Mouse (Mus musculus) adrenal gland, adult (tissue): ENCODE results near the gene Cfap299.
"Not testable (repeated sequence)": the region's sequence is repeated elsewhere in the genome, so short reads cannot be mapped to it uniquely, and the experiment has no call there.

Experiments
- DNase-seq, 2 experiments: peaks; one replicate each; pipeline ENCODE4 v3.0.0; 2022 to 2023; ENCODE audit warnings: low spot score in 1 of 2; ENCODE audit not compliant: inconsistent age in 2 of 2

Gene Cfap299

DNA sequence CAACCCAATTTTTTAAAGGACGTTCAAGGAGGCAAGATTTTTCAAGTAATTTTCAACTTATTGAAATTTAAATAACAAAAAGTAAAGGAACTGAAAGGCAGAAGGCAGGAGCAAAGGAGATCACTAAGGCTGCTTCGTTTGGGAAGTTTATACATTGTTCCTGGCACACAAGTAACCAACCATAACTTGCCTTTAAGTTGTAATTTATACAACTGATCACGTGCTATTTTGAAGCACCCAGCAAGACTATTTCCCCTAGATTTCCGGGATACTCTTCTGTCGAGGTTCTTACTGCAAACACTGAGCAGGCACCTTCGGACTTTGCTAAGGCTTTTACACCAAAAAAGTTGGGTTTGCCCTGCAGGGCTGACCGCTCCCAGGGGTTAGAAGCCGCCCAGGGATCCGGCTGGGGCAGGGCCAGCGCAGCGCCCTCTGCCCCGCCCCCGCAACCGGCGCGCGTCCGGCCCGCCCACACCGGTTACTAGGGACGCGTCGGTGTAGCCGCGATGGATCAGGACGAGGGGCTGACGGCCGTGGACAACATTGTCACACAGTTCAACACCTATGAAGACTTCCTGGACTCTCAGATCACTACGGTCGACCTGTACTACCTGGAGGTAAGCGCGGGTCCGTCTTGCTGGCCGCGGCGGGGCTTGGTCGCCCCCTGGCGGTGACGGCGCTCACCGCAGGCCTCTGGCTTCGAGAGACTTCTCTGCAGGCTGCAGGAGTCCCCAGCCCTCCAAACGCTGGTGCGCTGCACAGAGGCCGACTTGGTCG lies at the start of gene Cfap299:
Cfap299 (plus strand) TSS at position 457 of the 777 bp plus-strand sequence.
- peak; percentile 78 to 95 for DNase-seq

DNA sequence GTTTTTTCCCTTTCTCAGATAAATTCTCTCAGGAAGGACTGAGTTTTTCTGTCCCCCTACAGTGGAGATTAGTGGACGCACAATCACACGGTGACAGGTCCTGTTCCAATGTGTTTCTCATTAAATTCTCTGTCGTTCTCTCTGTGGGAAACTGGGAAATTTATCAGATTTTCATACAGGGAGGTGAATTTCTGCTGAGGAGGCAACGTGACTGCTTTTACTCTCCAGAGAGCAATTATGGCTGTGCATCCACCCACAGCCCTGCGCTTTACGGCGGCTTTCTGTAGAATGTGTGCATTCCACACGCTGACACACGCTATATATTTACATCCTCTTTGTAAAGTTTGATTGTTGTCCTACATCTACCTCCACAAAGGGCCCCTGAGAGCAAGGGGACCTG lies 47.1 kb upstream of the Cfap299 start:
- no peak for DNase-seq

DNA sequence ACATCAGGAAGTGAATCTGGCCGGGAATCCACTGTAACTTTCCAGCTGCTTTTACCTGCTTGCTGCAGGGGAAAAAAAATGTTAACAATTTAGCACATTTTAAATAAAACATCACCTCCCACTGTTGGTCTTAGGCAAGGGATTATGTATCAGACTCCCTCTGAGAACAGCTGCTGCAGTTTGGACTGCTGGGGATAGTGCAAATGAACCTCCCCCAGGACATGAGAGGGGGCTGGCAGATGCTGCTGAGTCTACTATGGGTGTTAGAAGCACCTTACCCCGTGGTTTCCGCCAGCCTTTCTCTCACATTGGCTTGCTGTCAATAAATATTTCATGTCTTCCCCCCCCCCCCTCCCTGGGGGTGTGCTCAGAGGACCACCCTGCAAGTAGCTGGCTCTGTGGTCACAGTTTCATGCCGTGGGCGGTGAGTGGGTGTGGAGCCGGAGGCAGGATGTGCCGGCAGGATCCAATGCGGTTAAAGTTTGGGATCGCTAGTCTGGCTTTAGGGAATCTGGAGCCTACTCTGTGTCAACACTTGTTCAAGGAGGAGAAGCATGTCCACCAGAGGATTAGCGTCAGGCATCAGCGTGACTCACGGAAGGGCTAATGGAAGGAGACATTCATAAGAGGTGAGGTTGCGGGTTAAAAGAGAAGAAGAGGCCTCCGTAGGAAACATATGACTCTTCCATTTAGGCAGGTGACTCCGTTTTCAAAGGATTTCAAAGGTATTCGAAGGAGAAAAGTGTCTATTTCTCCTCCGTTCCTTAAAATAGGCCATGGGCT lies 45.2 kb upstream of the Cfap299 start:
- no peak for DNase-seq

DNA sequence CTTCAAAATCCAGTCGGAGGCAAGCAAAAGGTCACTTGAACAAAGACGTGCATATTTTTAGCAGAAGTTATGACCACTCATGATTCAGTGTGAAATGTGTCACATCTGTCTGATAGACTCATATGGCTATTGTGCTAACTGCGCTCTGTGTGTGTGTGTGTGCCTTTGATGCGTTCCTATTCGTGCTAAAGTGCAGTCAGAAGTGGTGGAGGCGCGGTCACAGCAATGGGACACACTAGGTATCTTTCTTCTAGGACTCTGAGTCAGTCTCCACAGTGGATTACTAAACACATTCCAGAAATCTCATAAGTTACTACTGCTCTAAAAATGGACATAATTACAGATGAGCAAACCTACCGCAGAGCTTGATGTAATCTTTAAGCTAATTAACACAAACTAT lies 38.5 kb upstream of the Cfap299 start:
- DNase-seq: no peak

DNA sequence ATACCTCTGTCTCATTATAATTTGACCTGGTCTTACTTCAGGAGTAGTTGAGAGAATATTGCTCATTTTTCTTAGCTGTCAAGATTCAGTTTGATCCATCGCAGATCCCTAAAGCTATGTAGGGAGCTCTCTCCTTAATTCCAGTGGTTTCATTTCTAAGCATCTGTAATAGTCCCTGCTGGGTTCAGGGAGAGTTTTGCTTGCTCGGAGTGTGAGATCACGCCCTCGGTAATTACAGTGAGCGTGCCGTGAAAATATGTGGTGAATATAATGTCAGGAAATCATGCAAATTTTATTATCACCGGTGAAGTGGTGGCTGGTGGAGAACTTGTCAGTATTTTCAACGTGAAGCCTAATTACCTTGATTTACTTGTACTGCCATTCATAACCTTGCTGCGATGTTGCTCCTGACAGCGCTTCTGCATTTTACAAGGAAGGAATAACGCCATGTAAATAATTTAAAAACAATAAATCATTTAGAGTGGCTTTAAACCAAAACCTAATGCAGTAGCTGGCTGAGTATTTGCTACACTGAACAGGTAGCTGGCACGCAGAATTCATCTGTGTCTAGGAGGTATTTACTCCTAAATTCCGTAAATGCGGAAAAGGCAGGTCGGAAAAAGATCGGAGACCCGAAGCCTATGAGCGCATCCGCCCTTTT lies 36.6 kb upstream of the Cfap299 start:
- DNase-seq: no peak

DNA sequence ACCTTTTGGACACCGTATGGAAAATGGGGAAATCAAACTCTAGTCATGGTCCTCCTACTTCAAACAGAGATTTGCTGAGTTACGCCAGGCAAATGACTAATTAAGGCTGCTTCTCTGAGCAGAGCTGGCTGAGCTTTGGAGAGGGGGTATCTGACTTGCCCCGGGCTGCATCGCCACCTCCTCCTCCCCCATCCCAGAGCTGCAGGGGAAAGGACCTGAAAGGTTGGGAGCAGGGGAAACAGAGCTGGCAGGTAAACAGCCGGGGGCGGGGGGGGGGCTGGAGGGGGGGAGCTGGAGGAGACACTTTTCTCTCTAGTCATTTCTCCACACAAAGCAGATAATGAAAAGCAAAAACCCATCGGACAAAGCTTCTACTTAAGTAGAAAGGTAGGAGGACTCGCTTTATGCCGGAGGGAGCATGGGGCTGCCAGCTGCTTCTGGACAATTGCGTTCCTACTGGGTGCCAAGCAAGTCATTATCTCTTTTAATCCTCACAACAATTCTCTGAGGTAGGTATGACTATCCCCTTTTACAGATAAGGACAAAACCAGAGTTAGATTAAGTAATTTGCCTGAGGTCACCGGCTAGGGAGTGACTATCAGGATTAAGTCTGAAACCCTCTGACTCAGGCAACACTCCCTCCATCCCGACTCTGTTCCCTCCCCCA lies 35.9 kb upstream of the Cfap299 start:
- DNase-seq: no peak

DNA sequence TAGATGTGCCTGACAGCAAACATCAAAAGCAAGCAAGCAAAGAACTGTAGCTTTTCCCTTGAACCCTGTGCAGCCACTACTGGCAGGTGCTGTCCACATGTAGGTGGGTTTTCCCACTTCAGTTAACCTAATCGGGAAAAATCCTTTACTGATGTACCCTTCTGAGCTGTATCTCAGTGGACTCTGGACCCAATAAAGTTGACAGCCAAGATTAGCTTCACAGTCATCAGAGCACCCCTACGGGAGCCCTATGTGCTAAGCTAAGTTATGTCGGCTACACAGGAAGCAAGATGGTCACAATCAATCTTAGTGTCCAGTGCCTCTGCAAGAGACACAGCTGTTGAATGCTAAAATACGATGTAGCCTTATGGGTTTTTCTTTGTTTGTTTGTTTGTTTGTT lies 29.0 kb upstream of the Cfap299 start:
- no peak for DNase-seq

DNA sequence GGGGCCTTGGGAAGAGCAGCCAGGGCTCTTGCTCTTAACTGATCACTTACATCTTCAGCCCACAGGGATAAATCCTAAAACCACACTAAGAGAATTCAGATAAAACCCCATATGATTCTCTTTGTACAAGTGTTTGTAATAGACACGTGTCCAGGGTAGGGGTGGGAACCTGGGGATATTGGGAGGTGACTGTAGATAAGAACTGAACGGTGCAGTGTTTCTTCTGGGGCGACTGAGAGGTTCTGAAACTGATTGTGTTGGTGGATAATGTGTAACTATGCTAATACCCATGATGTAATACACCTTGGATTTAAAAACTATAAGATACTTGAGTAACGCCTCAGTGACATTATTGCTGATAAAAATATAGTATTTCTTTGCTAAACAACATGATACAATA lies 23.4 kb upstream of the Cfap299 start:
- DNase-seq: no peak

DNA sequence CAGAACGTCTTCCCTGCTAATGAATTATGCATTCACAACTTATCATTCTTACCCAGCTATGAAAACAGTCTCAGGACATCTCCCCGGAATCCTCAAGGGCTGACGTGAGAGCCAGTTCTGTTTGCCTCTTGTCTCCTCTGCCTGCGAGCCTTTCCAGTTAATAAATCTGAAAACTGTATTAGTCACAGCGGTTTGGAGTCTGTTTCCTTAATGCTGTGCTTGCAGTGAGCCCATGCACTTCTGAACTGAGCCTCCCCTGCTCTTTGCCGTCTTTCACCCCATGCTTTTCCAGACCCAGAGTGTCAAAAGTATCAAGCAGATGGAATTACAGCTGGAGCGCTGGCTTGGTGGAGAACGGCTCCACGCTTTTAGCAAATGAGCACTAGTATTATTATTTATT lies 22.6 kb upstream of the Cfap299 start:
- no peak for DNase-seq

DNA sequence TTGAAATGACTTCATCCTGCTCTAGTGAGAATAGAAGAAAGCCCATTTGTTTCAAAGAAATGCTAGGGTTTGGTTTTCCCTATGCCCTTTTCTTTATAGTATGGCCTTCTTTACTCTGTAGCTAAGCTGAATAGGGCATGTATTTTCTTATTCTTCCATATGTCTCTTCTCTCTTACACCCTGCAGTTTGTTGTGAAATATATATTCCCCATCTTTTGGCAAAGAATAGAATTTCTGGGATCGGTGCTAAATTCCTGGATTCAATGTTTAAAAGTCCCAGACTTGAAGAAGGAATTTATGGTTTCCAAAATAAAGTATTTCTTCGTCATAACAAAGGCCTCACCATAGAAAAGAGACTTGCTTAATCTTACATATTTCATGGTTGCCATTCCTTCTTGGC lies 2.5 kb upstream of the Cfap299 start:
- DNase-seq: no peak

DNA sequence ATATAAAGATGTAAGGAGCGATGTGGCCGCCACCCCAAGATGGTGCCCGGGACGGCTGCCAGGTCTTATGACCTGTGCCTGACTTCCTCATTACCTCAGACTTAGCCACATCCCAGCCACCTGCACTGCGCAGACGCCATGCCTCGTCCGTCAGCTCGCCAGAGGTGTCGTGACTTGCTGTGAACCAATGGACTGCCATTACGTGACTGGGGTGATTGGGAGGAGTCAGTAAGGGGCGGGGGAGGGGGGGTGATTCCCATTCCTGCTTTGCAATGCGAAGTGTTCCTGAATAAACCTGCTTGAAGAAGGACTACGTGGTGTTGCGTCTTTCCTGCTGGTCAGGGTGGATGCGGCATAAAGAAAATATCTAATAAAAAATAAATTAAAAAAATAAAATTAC lies 14.6 kb downstream of the Cfap299 start:
- DNase-seq: not testable (repeated sequence)

DNA sequence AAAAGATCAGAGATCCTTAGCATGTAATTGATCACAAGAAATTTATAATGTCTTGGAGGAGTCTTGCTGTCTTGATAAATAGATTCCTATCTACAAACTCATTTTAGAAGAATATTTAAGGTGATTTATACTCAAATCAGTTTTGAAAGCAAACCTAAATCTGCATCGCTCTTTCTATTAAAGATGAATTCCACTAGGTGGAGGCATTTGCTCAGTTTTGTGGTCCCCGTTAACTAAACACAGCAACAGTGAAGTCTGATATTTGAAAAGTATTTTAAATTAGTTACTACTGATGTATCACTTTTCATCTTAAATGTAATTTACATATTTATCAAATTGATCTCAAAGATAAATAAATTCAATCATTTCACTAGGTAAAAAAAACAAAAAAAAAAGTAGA lies 15.5 kb downstream of the Cfap299 start:
- DNase-seq: no peak

DNA sequence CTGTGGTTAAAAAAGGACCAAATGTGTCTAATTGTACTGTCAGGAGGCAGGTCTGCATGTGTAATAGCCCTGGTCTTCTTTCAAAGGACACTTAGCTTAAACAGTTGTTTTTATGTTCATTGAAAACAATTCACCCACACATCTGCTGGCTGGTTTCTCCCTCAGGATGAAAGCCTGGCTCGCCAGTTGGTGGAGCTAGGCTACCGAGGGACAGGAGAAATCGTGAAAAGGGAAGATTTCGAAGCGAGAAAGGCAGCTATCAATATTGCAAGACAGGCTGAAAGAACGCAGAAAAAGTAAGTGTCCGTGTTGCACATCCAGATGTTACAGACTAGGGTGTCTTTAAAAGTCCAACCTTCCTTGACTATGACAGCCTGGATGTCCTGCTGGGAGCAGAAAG lies 17.0 kb downstream of the Cfap299 start:
- no peak for DNase-seq

DNA sequence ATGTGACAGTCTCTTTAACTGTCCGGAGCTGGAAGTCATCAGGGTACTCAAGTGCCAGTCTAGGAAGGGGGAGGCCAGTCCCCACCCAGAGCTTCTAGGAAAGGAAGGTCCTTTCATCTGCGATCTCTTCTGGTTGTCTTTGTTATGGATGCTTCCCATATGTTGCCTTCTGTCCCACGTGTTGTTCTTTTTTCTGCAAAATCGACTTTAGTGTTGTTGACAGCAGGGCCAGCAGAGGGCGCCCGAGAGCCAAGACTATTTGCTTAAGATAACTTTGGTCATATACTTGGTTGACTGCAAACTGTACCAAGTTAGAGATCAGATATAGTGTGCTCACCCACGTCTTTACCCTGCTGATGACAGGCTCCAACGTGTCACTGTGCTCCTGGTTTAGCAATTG lies 19.5 kb downstream of the Cfap299 start:
- DNase-seq: peak; percentile 42 to 86

DNA sequence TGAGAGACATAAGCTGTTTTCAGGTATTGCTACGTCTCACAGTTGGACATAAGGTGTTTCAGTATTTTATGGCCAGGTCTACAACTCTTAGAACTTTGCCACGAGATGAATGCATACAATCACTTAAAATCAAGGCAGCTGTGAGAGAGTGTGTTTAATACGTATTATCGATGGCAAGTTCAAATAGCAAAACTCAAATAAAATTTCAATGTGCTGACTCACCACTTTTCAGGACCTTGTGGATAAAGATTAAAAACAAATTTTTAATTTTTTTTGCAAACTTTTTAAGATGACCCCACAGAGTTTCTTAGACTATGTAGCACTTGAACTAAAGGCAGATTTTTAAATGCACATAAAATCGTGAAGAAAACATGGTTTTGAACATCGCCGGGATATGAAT lies 30.8 kb downstream of the Cfap299 start:
- no peak for DNase-seq

DNA sequence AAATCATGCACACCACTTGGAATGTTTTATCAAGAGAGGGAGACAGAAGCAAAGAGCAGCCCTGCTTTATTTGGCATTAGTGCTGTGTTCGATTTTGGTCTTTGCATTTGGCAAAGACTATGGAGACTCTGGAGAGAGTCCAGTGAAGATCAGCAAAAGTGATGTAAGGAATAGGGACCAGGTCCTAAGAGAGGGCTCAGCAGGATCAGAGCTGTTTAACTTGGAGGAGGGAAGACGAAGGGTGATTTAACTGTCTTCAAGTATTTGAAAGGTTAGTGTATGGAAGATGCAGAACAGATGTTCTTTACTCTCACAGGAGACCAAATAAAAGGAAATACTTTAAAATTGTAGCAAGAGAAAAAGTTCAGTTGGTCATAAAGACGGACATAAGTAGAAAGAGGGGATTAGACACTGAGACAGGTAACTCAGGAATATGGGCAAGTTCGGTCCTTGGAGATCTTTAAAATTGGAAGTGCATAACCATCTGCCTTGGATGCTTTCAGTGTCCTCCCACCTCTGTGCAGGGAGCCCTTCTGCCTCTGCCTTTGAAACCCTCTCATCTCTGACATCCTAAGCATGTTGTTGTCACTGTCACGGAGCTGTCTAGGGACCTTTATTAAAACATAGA lies 31.8 kb downstream of the Cfap299 start:
- no peak for DNase-seq

DNA sequence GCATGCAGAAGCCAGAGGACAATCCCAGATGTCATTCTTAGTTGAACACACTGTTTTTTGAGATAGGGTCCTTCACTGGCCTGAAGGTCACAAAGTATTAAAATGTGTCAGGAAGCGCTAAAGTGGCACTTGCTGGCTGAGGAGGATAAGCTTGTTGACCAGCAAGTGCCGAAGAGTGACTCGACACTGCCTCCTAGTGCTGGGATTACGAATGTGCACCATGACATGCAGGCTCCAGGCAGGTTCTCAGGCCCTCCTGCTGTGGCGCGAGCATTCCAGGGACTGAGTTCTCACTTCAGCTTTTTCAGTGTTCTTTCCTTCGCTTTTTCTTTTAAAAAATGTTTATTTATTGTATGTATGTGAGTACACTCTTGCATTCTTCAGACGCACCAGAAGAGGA lies 34.3 kb downstream of the Cfap299 start:
- DNase-seq: peak; percentile 4 to 27

DNA sequence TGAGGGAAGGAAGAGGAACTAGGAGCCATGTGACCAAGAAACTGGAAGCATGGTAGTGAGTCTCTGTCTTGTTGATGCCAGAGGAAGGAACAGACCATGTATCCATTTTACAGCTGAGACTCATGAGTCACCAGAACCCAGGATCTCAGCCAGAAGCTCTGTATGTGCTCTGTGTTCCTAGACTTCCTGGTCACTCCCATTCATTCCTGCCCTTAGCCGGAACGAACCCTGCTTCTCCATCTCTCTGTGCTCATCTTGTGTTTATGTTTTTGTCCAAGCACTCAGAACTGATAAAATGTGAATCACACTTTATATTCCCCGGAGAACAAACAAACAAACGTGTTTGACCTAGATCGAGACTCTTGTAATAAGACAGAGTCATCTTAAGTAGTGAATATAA lies 36.2 kb downstream of the Cfap299 start:
- DNase-seq: no peak

DNA sequence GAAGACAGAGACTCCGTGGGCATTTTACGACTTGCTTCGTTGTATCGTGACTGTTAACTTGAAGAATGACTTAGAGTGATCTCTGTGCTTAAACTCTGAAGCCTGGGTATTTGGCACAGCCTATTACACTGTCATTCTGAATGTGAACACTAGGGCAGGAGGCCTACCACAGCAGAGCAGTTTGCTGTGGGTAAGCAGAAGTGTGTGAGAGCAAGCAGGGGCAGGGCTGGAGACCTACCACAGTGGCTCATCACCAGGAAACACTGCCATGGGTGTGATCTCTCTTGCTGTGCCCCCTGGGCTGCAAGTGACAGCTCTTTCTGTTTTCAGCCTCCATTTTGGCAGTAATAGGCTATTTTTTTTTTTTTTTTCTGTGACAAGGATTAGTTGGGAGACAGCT lies 39.7 kb downstream of the Cfap299 start:
- DNase-seq: no peak

DNA sequence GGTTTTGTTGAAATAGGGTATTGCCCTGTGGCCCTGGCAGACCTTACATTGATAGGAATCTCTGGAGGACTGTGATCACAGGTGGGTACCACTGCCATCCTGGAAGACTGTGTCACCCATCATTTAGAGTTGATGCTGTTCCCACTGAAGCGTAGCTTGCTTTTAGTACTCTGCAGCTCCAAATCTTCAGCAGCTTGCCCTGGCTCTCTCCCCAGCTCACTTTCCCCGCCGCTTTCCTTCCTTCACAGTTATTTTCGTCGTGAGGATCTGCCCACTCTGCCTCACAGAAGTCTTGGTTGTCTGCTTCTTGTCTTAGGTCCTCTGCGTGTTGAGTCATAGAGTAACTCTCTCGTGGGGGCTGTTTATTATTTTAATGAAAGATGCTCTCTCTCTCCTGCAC lies 40.3 kb downstream of the Cfap299 start:
- DNase-seq: no peak
